Mouse (Mus musculus): ENCODE data around the gene Ulk4. TPM values are rescaled to one million over a fixed set of nuclear protein-coding genes. Genes with fewer than 3 reads are reported as not detected.

The Ulk4 gene
- 164 and 177 TPM in 2 replicates for polyA plus RNA-seq (2015; fragmentation: Nextera tagmentation; extraction: Ambion mirVana)

GRCm38 (mm10) chr9:121277118-121278060 lies at the start of gene Ulk4:
Ulk4 (minus strand) TSS chr9:121277197.
- Histone ChIP-seq H3K27me3 (no peaks in the 10 kb centered on the region), H3K4me3 (peak within 1 kb of the TSS; percentile 48), H3K27ac (peak within 1 kb of the TSS; percentile 78), H3K36me3 (ENCODE audit: poor library complexity, severe bottlenecking) (peaks cover 9% of the 10 kb centered on the region; the same call in 1 of the 2 replicates), H3K9ac (peak within 1 kb of the TSS; percentile 72), H3K9me3 (replicated peaks) (peaks cover 6% of the 10 kb centered on the region), H3K4me2 (peak within 1 kb of the TSS; percentile 83), H3K4me1 (peaks cover 19% of the 10 kb centered on the region)
- peak; percentile 95 for ATAC-seq
- WGBS, result under 1% methylated on average over 59 of the region's 59 CpGs

GRCm38 (mm10) chr9:121322034-121322433 lies 45.0 kb upstream of the Ulk4 start:
- no peak for ATAC-seq
- Histone ChIP-seq H3K36me3 (ENCODE audit: poor library complexity, severe bottlenecking) (peaks cover 13% of the 10 kb centered on the region), H3K4me1 (peaks cover 21% of the 10 kb centered on the region), H3K4me3 (no peak overlapping the region), H3K9ac (no peak overlapping the region), H3K27ac (no peak overlapping the region), H3K4me2 (no peak overlapping the region), H3K9me3 (replicated peaks) (no peaks in the 10 kb centered on the region), H3K27me3 (no peaks in the 10 kb centered on the region)
- WGBS, result 98% methylated on average over 14 of the region's 14 CpGs

- WGBS, result 86% methylated on average over 2 of the region's 2 CpGs
- Histone ChIP-seq H3K36me3 (ENCODE audit: poor library complexity, severe bottlenecking) (peaks cover 13% of the 10 kb centered on the region), H3K9me3 (replicated peaks) (no peaks in the 10 kb centered on the region), H3K27ac (no peak overlapping the region), H3K4me1 (peaks cover 29% of the 10 kb centered on the region), H3K4me3 (no peak overlapping the region), H3K9ac (no peak overlapping the region), H3K4me2 (no peak overlapping the region), H3K27me3 (no peaks in the 10 kb centered on the region)
- no peak for ATAC-seq
These were observed 44.1 kb upstream of the Ulk4 start for GRCm38 (mm10) chr9:121321118-121321517.

GRCm38 (mm10) chr9:121320433-121320832 lies 43.4 kb upstream of the Ulk4 start:
- no peak overlapping the region; the same call in 1 of the 2 replicates for H3K27ac ChIP-seq
- WGBS, result 82% methylated on average over 2 of the region's 2 CpGs
- no peak overlapping the region for H3K9ac ChIP-seq
- no peaks in the 10 kb centered on the region for H3K27me3 ChIP-seq
- H3K4me1 ChIP-seq, result peaks cover 36% of the 10 kb centered on the region
- H3K4me3 ChIP-seq, result no peak overlapping the region
- H3K9me3 ChIP-seq (replicated peaks), result no peaks in the 10 kb centered on the region
- no peak overlapping the region for H3K4me2 ChIP-seq
- ATAC-seq, result no peak
- H3K36me3 ChIP-seq (ENCODE audit: poor library complexity, severe bottlenecking), result peaks cover 13% of the 10 kb centered on the region

GRCm38 (mm10) chr9:121319323-121319966 lies 42.4 kb upstream of the Ulk4 start:
- ATAC-seq, result peak; percentile 68
- Histone ChIP-seq H3K27me3 (no peaks in the 10 kb centered on the region), H3K4me2 (no peak overlapping the region), H3K9me3 (replicated peaks) (no peaks in the 10 kb centered on the region), H3K4me1 (peaks cover 46% of the 10 kb centered on the region), H3K4me3 (no peak overlapping the region), H3K27ac (peak overlapping the region; percentile 87), H3K36me3 (ENCODE audit: poor library complexity, severe bottlenecking) (peaks cover 13% of the 10 kb centered on the region), H3K9ac (no peak overlapping the region; the same call in 1 of the 2 replicates)
- WGBS, result 33% methylated on average over 10 of the region's 10 CpGs

GRCm38 (mm10) chr9:121316621-121317405 lies 39.8 kb upstream of the Ulk4 start:
- Histone ChIP-seq H3K9ac (no peak overlapping the region), H3K4me1 (peaks cover 72% of the 10 kb centered on the region), H3K4me3 (no peak overlapping the region), H3K9me3 (replicated peaks) (no peaks in the 10 kb centered on the region), H3K36me3 (ENCODE audit: poor library complexity, severe bottlenecking) (peaks cover 9% of the 10 kb centered on the region), H3K4me2 (no peak overlapping the region), H3K27ac (peak overlapping the region; percentile 79), H3K27me3 (no peaks in the 10 kb centered on the region)
- no peak for ATAC-seq
- WGBS, result 56% methylated on average over 12 of the region's 12 CpGs

- Histone ChIP-seq H3K27ac (peak overlapping the region; percentile 79), H3K4me3 (no peak overlapping the region), H3K4me1 (peaks cover 80% of the 10 kb centered on the region), H3K9me3 (replicated peaks) (no peaks in the 10 kb centered on the region), H3K4me2 (no peak overlapping the region), H3K9ac (no peak overlapping the region), H3K36me3 (ENCODE audit: poor library complexity, severe bottlenecking) (peaks cover 8% of the 10 kb centered on the region), H3K27me3 (no peaks in the 10 kb centered on the region)
- ATAC-seq, result no peak
- 48% methylated on average over 4 of the region's 4 CpGs for WGBS
These were observed 39.1 kb upstream of the Ulk4 start for GRCm38 (mm10) chr9:121315901-121316595.

- no peak for ATAC-seq
These were observed 37.6 kb upstream of the Ulk4 start for GRCm38 (mm10) chr9:121314541-121315152.

GRCm38 (mm10) chr9:121313656-121314374 lies 36.8 kb upstream of the Ulk4 start:
- Histone ChIP-seq H3K36me3 (ENCODE audit: poor library complexity, severe bottlenecking) (peaks cover 5% of the 10 kb centered on the region), H3K9ac (peak overlapping the region; percentile 47; the same call in 1 of the 2 replicates), H3K9me3 (replicated peaks) (no peaks in the 10 kb centered on the region), H3K4me2 (peak overlapping the region; percentile 57), H3K27me3 (no peaks in the 10 kb centered on the region), H3K4me1 (peaks cover 84% of the 10 kb centered on the region), H3K4me3 (peak overlapping the region; percentile 13), H3K27ac (peak overlapping the region; percentile 96)
- WGBS, result under 1% methylated on average over 21 of the region's 21 CpGs
- ATAC-seq, result peak; percentile 59

More at GRCm38 (mm10) chr9:121314541-121315152, 37.6 kb upstream of the Ulk4 start:
- Histone ChIP-seq H3K4me3 (peak overlapping the region; percentile 13), H3K4me1 (peaks cover 82% of the 10 kb centered on the region), H3K27ac (peak overlapping the region; percentile 96), H3K36me3 (ENCODE audit: poor library complexity, severe bottlenecking) (peaks cover 5% of the 10 kb centered on the region), H3K27me3 (no peaks in the 10 kb centered on the region), H3K4me2 (peak overlapping the region; percentile 57), H3K9ac (peak overlapping the region; percentile 37; the same call in 1 of the 2 replicates), H3K9me3 (replicated peaks) (no peaks in the 10 kb centered on the region)
- 13% methylated on average over 14 of the region's 14 CpGs for WGBS

- WGBS, result 14% methylated on average over 10 of the region's 10 CpGs
- no peaks in the 10 kb centered on the region for H3K27me3 ChIP-seq
- ATAC-seq, result peak; percentile 43; the same call in 1 of the 2 replicates
- H3K36me3 ChIP-seq (ENCODE audit: poor library complexity, severe bottlenecking), result no peaks in the 10 kb centered on the region
- peak overlapping the region; percentile 14; the same call in 1 of the 2 replicates for H3K9ac ChIP-seq
- H3K27ac ChIP-seq, result peak overlapping the region; percentile 96
- no peak overlapping the region for H3K4me3 ChIP-seq
- peak overlapping the region; percentile 57 for H3K4me2 ChIP-seq
- H3K9me3 ChIP-seq (replicated peaks), result no peaks in the 10 kb centered on the region
- H3K4me1 ChIP-seq, result peaks cover 79% of the 10 kb centered on the region
These were observed 35.4 kb upstream of the Ulk4 start for GRCm38 (mm10) chr9:121312237-121312891.

All from forebrain, embryonic 13.5 days (tissue).